Mouse (Mus musculus) midbrain, embryonic 16.5 days (tissue): ENCODE data around the gene Gm20441. TPM values are rescaled to one million over a fixed set of nuclear protein-coding genes. Genes with fewer than 3 reads are reported as not detected.

Experiments
- ATAC-seq: fragments of 200-750 bp; cut with Nextera tagmentation; 2 replicates; pipeline ENCODE4 v1.8.0; 2017; ENCODE audit warnings: moderate TSS enrichment
- H3K27ac ChIP-seq: fragments of 300-500 bp; sonication (generic); 2 replicates; pipeline ENCODE4 v1.5.1; 2014; ENCODE audit warnings: mild to moderate bottlenecking, low read length, mixed read lengths
- H3K27me3 ChIP-seq: fragments of 300-500 bp; sonication (generic); 2 replicates; pipeline ENCODE4 v1.6.1; 2014; ENCODE audit warnings: low read depth, low read length, mixed read lengths; ENCODE audit not compliant: control insufficient read depth, insufficient read depth
- H3K36me3 ChIP-seq: fragments of 300-500 bp; sonication (generic); 2 replicates; pipeline ENCODE4 v1.6.1; 2014; ENCODE audit warnings: mild to moderate bottlenecking, low read length, moderate library complexity, mixed read lengths; ENCODE audit not compliant: control insufficient read depth, insufficient read depth
- H3K4me1 ChIP-seq: fragments of 300-500 bp; sonication (generic); 2 replicates; pipeline ENCODE4 v1.6.1; 2014; ENCODE audit warnings: mild to moderate bottlenecking, low read length, mixed read lengths; ENCODE audit not compliant: control insufficient read depth, insufficient read depth
- H3K4me2 ChIP-seq: fragments of 300-500 bp; sonication (generic); 2 replicates; pipeline ENCODE4 v1.6.1; 2014; ENCODE audit warnings: mild to moderate bottlenecking, low read length, mixed read lengths
- H3K4me3 ChIP-seq: fragments of 300-500 bp; sonication (generic); 2 replicates; pipeline ENCODE4 v1.5.1; 2014; ENCODE audit warnings: low read depth, mild to moderate bottlenecking, low read length, moderate library complexity, mixed read lengths
- H3K9ac ChIP-seq: fragments of 300-500 bp; sonication (generic); 2 replicates; pipeline ENCODE4 v1.6.1; 2014; ENCODE audit warnings: low read depth, low read length, mixed read lengths
- H3K9me3 ChIP-seq: fragments of 300-500 bp; sonication (generic); replicated peaks from 2 replicates; pipeline ENCODE4 v1.6.1; 2014; ENCODE audit warnings: mild to moderate bottlenecking, low read length, mixed read lengths; ENCODE audit not compliant: control insufficient read depth, poor library complexity, severe bottlenecking
- WGBS: fragments of 180-500 bp; shearing (Covaris S2); extraction: QIAGEN DNeasy Blood & Tissue Kit; methylation state at CpG from one replicate; pipeline ENCODE4 v1.1.7; 2014; 5-methylcytosine and 5-hydroxymethylcytosine counted together
- polyA plus RNA-seq: library from polyadenylated mRNA; unstranded; fragments of >200 nt; fragmentation: Nextera tagmentation; extraction: Ambion mirVana; gene quantifications from 2 replicates; pipeline ENCODE4 v1.2.1, GENCODE M21; 2015

Gene Gm20441
- polyA plus RNA-seq, 1 experiment from 2014 or later: not detected

DNA sequence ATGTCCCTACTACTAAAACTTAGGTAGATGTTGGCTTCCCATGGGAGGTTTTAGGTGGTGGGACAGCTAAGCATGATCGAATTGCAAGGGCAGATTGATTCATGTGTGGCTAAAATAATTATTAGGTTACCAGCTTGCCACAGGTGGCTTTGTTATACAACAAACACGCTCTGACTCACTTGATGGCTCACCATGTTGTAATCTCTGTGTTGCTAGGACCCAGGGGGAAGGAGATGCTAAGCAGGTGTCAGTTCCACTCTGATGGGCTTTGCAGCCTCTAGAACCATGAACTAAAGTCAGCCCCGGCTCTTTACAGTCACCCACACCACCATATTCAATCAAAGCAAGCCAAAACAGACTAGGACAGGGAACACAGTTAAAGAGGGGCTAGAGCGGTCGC lies 39.1 kb upstream of the Gm20441 start:
- no peaks in the 10 kb centered on the region for H3K4me1 ChIP-seq
- no peak overlapping the region for H3K27ac ChIP-seq
- H3K27me3 ChIP-seq: no peaks in the 10 kb centered on the region
- no peaks in the 10 kb centered on the region for H3K36me3 ChIP-seq
- 89% methylated on average over 5 of the region's 5 CpGs for WGBS
- H3K9ac ChIP-seq: no peak overlapping the region
- no peak overlapping the region for H3K4me2 ChIP-seq
- H3K9me3 ChIP-seq: no peaks in the 10 kb centered on the region
- ATAC-seq: no peak
- no peak overlapping the region for H3K4me3 ChIP-seq

DNA sequence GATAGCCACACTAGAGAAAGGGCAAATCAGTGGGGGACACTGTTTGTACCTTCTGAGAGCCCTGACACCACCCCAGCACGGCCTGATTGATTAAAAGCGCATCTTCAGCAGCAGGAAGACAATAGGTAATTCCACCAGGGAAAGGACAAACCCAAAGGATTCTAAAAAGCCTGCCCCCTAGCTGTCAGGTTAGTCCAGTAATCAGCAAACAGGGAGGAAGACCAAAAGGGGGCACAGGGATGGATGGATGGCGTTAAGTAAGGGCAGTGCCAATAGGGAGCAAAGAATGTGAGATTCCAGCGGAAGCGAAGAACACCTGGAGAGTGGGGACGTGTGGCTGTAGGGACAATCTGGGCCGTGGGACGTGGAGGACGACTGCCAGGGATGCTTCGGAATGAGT lies 37.9 kb upstream of the Gm20441 start:
- Histone ChIP-seq H3K9me3 (no peaks in the 10 kb centered on the region), H3K9ac (no peak overlapping the region), H3K36me3 (no peaks in the 10 kb centered on the region), H3K27me3 (no peaks in the 10 kb centered on the region), H3K27ac (no peak overlapping the region), H3K4me2 (no peak overlapping the region), H3K4me3 (no peak overlapping the region), H3K4me1 (no peaks in the 10 kb centered on the region)
- ATAC-seq: no peak
- WGBS: 64% methylated on average over 10 of the region's 10 CpGs

DNA sequence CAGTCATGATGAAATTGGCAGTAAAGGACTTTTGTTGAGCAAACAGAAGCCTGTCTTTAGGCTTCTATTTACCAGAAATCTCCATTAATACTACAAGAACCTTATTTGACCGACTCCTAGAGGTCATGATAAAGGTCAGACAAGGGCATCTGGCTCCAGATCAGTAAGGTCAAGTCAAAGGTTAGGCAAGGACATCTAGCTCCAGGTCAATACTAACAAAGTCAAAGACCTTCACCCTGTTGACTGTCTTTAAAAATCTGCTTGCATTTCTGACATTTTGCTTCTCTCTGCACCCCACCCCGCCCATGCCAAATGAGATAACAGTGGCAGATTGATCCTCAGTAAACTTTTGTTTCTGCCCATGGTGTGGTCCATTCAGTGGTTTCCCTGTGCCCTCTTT lies 23.5 kb upstream of the Gm20441 start:
- H3K36me3 ChIP-seq: no peaks in the 10 kb centered on the region
- no peaks in the 10 kb centered on the region for H3K9me3 ChIP-seq
- H3K4me3 ChIP-seq: no peak overlapping the region
- no peak overlapping the region for H3K4me2 ChIP-seq
- H3K9ac ChIP-seq: no peak overlapping the region
- H3K27me3 ChIP-seq: no peaks in the 10 kb centered on the region
- ATAC-seq: no peak
- no peaks in the 10 kb centered on the region for H3K4me1 ChIP-seq
- WGBS: 72% methylated on average over 2 of the region's 2 CpGs
- H3K27ac ChIP-seq: no peak overlapping the region

DNA sequence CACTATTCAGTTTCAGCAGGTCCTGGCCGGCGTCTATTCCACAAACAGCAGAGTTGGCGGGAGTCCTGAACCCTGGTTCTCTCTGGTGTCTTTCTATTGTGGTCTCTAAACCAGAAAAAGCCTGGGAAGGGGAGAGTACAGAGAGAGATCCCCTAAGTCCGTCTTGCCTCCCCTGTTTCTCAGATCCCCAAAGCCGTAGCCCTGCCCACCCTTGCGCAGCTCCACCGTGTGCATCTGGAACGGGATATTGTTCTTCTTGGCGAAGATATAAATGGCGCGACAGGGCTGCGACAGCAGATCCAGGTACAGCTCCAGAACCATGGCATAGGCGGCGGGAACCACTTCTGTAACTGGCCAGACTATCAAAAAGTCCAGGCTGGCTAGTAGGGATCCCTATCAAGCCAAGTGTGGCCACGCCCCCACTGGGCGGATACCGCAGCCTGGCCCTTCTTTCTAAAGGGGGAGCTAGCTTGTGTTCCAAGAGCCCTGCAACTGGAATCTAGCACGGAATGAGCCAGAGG lies 17.5 kb upstream of the Gm20441 start, which contains the start of gene Gstt1:
Gstt1 (minus strand) TSS at position 409 of the 521 bp plus-strand sequence.
- peak within 1 kb of the TSS; percentile 41 for H3K4me3 ChIP-seq
- H3K27ac ChIP-seq: 0 out of 2 replicates have a peak within 1 kb of the TSS, but pooled peaks have one; percentile 9
- H3K9me3 ChIP-seq: no peaks in the 10 kb centered on the region
- H3K9ac ChIP-seq: peak within 1 kb of the TSS; percentile 10
- H3K4me1 ChIP-seq: peaks cover 5% of the 10 kb centered on the region
- H3K27me3 ChIP-seq: no peaks in the 10 kb centered on the region
- peak within 1 kb of the TSS; percentile 59 for H3K4me2 ChIP-seq
- H3K36me3 ChIP-seq: no peaks in the 10 kb centered on the region
- WGBS: 3% methylated on average over 18 of the region's 18 CpGs
- peak; percentile 55 for ATAC-seq

DNA sequence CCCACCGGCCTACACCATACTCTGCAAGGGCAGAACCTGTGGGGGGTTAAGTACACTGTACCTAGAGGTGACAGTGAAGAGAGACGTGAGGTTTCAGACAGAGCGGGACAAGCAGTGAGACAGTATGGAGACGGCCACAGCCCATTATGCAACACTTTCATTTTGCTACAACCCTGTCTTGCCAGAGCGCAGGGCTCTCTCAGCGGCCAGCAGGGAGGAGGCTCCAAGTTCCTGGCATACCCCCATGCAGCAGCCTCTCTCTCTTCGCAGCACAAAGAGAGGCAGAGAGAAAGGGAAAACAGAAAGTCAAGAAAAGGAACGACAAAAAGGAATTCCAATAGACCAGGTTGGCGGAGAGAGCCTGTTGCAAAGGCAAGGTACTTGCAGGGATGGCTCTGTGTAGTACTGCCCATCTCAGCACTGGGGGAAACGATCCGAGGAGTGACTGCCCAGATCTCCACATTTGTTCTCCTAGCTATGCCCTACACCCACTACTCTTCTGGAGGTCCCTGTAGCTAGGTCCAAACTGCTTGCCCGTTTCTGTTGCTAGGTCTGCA lies 16.9 kb upstream of the Gm20441 start:
- Histone ChIP-seq H3K27ac (0 out of 2 replicates have a peak overlapping the region, but pooled peaks have one; percentile 9), H3K9me3 (no peaks in the 10 kb centered on the region), H3K4me2 (peak overlapping the region; percentile 59), H3K9ac (peak overlapping the region; percentile 10), H3K27me3 (no peaks in the 10 kb centered on the region), H3K4me1 (peaks cover 5% of the 10 kb centered on the region), H3K36me3 (no peaks in the 10 kb centered on the region), H3K4me3 (peak overlapping the region; percentile 41)
- under 1% methylated on average over 12 of the region's 12 CpGs for WGBS
- ATAC-seq: peak; percentile 80

DNA sequence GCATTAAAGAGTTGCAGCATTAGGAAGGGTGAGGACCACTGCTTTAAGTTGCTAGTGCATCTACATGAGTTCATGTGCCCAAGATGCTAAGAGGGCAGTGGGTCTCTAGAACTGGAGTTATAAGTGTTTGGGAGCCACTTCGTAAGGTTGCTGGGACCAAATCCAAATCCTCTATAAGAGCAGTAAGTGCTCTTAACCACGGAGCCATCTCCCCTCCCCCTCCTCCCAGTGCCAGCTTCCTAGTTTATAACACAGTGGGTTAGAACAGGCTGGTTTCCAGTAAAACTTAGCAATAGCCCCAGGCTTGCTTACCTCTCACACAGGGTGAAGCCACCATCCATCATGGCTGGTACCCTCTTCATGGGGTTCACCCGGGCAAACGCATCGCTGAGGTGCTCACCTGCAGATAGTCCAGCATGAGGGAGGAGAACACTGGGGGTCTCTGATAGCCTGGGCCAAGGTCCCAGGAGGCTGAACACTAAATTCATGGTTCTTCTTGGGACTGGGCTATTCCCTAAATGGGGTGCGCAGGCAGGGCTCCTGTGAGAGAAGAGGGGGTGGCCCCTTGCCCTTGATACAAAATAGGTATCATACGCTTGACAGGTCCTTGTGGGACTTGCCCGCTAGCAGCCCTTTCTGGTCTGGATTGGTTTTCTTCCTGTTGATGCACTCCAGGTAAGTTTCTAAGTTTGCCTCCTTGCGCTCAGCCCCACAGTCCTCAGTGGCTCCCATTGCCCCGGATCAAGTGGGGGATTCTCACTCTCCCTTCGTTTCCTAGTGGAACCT lies 16.2 kb upstream of the Gm20441 start:
- Histone ChIP-seq H3K4me2 (peak overlapping the region; percentile 59), H3K9ac (no peak overlapping the region), H3K27ac (no peak overlapping the region), H3K4me1 (peaks cover 5% of the 10 kb centered on the region), H3K36me3 (no peaks in the 10 kb centered on the region), H3K9me3 (no peaks in the 10 kb centered on the region), H3K27me3 (no peaks in the 10 kb centered on the region), H3K4me3 (peak overlapping the region; percentile 41)
- WGBS: 45% methylated on average over 11 of the region's 11 CpGs
- no peak for ATAC-seq

DNA sequence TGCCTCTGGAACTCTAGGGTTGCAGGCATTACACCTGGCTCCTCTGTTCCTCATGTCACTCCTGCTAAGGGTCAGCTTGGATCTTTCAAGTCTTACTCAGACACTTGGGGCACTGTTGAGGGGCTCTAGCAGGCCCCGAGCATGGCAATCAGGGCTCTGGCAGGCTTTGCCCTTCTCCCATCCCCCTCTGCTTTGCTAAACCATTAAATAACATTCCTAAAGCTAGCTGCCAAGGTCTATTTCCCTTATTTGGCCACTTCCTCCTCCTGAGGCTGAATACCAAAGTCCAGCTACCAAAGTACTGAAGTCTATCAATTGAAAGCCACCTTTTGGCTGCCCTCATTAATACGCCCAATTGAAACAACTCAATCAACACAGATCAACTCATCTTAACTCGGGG lies 14.1 kb upstream of the Gm20441 start:
- no peak overlapping the region for H3K9ac ChIP-seq
- ATAC-seq: no peak
- WGBS: 28% methylated on average over 3 of the region's 3 CpGs
- no peaks in the 10 kb centered on the region for H3K9me3 ChIP-seq
- no peaks in the 10 kb centered on the region for H3K27me3 ChIP-seq
- no peaks in the 10 kb centered on the region for H3K36me3 ChIP-seq
- H3K4me1 ChIP-seq: peaks cover 5% of the 10 kb centered on the region
- H3K4me3 ChIP-seq: no peak overlapping the region
- H3K4me2 ChIP-seq: no peak overlapping the region
- H3K27ac ChIP-seq: no peak overlapping the region

DNA sequence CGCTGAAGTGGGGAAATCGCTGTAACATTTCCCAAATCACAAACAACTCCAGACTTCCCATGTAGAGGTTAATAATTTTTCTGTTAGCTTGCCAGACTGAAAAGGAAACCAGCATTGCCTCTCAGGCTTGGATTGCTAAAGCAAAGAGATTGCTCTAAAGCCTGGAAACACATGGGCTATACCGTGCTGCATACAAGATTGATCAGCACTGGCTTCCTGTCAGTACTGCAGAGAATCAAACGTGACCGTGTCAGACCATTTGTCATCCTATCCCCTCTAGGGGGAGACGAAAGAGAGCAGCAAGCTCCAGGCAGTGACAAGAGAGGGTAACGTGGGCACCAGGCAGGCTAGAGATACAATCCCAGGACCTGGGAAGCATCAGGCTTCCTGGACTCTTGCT lies 10.0 kb upstream of the Gm20441 start:
- Histone ChIP-seq H3K4me2 (no peak overlapping the region), H3K4me1 (no peaks in the 10 kb centered on the region), H3K36me3 (no peaks in the 10 kb centered on the region), H3K27me3 (no peaks in the 10 kb centered on the region), H3K27ac (no peak overlapping the region), H3K9ac (no peak overlapping the region), H3K9me3 (no peaks in the 10 kb centered on the region), H3K4me3 (no peak overlapping the region)
- WGBS: 26% methylated on average over 7 of the region's 7 CpGs
- ATAC-seq: no peak

DNA sequence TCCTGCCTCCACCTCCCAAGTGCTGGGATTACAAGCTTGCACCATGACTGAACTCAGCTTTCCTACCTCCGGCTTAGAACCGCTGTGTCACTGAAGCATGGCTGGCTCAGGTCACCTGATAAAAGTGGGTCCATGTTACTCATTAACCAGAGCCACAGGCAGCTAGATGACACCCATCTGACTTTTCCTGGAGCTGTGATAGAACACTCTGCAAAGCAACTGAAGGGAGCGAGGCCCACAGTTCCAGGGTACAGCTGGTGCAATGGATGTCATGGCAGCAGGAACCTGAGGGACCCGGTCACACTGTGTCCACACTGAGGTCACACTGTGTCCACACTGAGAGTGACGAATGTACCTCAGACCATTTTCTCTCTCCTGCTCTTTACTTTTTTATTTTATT lies 9.1 kb upstream of the Gm20441 start:
- no peaks in the 10 kb centered on the region for H3K9me3 ChIP-seq
- 97% methylated on average over 5 of the region's 5 CpGs for whole genome bisulfite sequencing
- H3K27me3 ChIP-seq: no peaks in the 10 kb centered on the region
- H3K27ac ChIP-seq: no peak overlapping the region
- no peaks in the 10 kb centered on the region for H3K4me1 ChIP-seq
- ATAC-seq: no peak
- no peak overlapping the region for H3K9ac ChIP-seq
- no peak overlapping the region for H3K4me2 ChIP-seq
- H3K4me3 ChIP-seq: no peak overlapping the region
- no peaks in the 10 kb centered on the region for H3K36me3 ChIP-seq
